Mouse (Mus musculus) 3134 (cell line): ENCODE results near the gene Shank2.

Experiments used
- DNase-seq: peaks from one replicate; pipeline ENCODE4 v3.0.0-alpha.2; 2011; ENCODE audit warnings: low spot score; ENCODE audit not compliant: insufficient read length; ENCODE audit errors: extremely low read depth

Shank2 gene

DNA sequence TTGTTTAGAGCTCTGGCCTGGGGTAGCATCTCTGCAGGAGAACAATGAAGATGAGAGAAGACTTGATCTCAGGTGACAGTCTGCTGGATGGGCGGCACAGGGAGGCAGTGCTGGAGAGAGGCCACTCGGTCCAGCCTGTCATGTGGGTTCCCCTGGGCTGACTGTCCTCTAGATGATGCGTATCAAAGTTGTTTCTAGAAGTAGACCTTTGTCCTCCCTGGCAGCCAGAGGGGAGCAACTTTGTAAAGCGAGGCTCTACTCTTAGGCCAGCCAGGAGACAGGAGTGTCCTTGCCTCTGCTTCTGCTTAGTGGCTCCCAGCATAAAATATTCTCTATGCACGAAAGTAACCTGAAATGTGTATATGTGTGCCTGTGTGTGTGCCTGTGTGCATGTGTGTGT is 27.5 kb downstream of the Shank2 start:
- no peak for DNase-seq

DNA sequence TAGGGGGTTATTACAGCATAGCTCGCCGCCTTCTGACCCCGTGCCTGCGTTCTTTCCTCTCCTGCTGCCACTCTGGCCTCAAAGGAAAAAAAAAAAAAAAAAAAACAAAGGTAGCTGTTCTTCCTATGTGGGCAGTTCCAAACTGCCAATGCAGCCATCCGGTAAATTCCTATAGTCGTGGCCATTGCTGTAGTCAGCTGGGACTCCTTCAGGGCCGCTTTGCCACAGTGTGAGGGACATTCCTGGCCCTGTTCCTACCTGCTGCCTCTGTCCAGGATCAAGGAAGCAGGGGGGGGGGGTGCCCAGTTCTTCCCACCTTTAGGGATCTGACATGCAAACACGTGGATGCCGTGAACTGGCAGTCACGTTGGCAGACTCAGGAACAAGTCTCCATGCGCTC is 29.1 kb downstream of the Shank2 start:
- DNase-seq = no peak

DNA sequence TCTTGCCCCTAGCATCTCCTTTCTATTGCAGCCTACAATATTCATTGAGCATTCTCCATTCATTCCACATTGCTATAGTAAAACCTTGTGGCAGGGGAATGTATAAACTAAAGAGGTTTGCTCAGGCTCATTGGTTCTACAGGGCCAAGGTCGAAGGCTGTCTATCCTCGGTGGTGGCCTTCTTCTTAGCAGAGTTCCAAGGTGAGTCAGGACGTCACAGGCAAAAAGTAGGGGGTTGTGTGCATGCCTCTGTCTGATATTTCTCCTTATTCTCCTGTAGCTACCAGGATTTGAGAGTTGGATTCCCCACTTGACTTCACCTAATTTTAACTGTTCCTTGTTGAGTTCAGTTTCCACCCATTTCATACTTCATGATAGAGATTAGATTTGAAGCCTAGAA is 29.9 kb downstream of the Shank2 start:
- DNase-seq = no peak

DNA sequence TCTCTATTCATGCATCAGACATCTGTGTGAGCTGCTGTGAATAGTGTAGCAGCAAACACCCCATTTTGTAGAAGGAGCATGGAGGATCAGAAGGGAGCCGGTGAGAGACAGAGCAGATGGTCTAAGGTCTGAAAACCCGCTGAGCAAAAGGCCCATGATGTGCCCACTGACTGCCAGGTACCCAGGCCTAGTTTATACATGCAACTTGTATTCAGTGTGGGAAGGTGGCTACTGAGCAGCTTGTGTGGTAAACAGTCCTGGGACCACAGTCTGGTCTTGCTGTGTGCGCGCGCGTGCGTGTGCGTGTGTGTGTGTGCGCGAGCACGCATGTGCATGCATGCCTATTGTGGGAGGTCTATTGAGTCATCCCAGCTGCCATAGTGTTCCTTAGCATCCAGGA is 35.8 kb downstream of the Shank2 start:
- peak; percentile 31 for DNase-seq

DNA sequence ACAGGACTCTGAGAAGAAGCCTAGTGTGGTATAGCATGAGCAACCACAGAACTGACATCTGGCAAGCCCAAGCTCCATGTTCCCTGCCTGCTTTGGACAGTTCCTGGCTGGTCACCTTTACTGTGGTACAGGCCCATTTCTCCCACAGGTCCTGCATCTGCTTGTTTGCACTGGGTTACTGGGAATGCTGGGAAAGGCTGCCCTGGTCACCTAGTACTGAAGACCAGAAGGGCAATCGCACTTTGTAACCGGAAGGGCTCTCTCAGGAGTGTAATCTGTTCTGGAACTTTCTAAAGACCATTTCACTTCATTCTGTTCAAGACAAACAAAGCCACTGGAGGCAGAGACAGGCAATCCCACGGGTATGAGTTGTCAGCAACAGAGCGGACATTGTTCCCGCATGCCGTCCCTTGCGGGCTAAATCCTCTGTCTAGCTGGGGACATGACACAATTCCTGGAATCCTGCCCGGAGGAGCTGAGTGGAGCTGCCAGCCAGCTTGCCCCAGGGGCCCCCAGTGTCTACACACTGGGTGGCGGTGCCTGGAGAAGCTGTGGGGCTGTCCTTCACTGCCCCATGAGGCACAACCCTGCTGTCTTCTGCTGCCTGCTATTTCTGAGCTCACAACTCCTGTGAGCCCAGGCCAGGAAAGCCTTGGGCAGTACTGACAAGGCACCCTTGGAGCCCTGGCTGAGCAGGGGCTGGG is 36.4 kb downstream of the Shank2 start:
- peak; percentile 79 for DNase-seq

DNA sequence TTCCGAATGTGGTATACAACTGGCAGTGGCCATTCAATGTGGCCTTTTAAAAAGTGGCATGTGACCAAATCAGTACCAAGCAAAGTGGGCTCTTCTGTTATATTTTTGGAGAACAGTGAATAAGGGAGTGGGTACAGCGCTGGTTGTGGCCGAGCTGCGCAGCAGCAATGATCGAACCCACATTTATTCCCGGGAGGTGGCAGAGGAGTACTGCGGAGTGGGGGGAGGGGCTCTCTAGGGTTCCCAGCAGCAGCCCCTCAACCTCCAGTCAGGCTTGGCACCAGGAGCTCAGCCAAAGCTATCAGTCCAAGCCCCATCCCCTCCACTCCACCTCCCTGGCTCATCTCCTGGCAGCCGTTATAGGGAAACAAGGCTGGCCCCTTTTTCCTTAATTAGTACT is 37.0 kb downstream of the Shank2 start:
- DNase-seq = no peak

DNA sequence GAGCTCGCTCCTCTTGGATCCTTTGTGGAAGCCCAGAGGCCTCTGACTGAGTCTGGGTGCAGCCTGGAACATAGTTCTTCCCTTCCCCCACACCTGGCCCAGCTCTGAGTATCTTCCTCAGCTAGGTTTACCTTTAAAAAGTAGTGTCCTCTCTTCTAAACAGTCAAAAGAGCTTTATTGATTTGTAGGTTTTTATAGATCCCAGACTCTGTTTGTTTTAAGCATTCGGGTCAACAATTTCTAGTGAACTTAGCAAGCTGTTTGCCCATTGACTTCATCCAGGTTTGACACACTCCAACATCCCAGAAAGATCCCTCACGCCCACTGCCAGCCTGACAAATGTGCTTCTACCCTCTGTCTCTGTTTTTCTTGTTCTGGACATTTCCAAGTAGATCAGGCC is 38.6 kb downstream of the Shank2 start:
- DNase-seq = no peak

DNA sequence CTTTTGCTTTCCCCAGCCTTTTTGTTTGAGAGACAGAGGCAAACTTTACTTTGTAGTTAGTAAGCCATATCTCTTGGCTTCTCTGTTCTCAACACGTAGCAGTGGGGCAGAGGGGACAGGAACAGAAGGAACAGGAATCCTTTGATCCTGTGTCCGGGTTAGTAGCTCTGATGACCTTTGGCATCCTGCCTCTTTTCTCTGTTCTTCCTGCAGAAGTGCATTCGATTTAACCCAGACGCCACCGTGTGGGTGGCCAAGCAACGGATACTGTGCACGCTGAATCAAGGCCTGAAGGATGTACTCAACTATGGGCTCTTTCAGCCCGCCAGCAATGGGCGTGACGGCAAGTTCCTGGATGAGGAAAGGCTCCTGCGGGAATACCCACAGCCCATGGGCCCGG is 50.3 kb downstream of the Shank2 start:
- DNase-seq = no peak

DNA sequence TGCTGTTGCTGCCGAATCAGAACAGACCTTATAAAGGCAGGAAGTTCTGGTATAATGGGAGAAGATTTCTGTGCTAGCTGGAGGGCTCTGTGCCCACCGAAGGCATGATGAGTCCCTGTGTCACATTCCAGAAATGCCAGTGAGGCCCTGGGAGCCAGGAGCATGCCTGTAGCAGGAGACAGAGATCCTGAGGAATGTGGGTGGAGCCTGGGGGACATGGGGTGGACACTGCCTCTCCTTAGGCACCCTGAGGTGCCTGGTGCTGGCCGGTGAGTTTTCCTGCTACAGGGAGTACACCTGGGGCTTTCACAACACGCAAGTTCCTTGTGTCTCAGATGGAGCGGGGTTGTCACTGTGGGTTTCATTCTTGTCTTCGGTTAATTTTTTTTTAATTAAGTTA is 53.5 kb downstream of the Shank2 start:
- peak; percentile 36 for DNase-seq

DNA sequence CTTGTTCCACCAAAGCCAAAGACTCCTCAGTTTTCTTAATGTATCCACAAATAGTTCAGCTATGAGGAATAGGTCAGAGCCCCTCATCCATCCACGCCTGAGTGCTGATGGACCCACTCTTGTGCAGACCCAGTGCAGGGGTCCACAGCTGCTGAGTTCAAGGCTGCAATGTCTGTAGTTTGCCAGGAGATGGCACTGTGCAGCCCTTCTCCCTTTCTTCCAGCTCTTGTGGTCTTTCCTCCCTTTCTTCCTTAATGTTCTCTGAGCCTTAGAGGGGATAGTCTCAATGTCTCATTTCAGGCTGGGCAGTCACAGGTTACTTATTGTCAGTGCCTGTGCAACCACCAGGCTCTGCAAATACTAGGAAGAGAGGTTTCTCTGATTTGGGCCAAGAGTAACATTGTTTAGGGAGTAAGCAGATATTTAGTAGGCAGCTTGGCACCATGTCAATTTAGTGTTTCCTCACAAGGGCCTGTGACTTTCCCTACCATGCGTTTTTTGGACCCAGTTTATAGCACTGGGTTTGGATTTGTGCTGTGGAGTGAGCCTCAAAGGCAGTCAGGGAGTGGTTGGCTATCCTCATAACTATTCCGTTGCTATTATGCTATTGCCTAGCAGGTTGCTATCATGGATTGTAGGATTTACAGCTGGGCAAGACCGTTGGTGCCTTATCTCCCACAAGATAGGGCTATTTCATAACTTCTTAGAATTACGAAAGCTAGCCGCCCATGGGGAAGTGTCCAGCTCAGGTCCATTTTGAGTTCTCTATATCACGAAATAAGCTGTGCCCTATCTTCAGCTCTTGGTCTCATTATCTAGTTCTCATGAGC is 54.2 kb downstream of the Shank2 start:
- peak; percentile 13 for DNase-seq

DNA sequence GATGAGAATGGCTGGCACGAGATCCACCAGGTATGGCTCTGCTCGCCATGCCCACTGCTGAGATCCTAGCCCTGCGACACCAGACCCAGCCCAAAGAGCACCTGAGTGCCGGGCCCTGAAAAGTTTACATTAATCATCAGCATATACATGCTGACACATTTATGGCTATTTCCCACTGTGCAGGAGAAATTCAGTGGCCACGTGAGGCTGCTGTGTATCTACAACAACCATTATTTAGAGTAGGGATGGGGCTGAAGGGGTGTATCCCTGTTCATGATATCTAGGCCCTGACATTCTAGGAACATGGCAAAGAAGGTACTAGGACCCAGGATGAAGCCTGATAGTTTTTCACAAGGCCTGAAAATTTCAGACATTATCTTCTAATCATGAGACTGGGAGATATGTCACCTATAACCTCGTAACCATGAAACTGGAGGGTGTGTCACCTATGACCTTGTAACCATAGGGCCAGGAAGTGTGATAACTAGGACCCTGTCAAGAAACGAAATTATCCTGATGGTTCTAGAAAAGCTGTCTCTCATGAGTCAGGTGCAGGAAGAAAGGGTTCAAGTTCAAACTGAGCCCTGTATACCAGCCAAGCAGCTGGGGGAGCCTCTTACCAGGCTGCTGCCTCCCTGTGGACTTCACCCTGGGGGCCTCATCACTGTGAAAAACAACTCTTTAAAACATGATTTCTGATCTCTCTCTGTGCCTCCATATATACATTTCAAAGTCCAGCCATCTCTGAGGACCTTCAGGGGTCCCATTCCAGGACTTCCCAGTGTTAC is 68.6 kb downstream of the Shank2 start:
- no peak for DNase-seq

DNA sequence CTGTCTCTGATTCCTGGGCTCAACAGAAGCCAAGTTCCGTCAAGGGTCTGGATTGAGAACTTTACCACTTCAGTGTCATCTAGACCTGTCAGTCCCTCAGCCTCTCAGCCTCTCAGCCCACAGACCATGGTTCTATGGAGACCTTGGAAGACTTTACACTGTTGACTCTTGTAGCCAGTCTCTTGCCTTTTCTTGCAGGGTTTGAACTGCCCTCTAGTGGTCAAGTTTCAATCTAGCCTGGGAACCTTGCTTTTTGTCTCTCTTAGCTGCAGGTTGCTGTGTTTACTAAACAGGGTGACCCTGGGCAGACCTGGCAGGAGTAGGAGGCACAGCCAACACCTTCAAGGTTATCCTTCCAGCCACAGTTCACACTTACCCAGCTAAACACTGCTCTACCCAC is 70.5 kb downstream of the Shank2 start:
- no peak for DNase-seq

DNA sequence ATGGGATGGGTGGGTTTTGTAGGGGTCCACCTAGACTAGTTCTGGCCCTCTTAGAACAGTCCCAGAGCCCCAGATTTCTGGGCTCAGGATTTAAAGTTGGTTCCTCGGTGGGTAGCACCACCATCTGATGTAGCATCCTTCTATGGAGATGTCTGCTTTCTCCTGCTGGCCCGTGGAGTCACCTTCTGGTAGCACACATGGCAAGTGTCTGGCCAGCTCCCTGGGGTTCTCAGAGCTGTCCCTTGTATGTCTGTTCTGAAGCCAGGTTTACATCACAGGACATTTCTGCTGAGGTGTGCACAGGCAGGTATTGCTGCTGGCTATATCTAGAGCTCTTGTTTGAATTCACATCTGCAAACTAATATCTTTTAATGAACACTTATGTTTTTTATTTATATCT is 71.1 kb downstream of the Shank2 start:
- no peak for DNase-seq

DNA sequence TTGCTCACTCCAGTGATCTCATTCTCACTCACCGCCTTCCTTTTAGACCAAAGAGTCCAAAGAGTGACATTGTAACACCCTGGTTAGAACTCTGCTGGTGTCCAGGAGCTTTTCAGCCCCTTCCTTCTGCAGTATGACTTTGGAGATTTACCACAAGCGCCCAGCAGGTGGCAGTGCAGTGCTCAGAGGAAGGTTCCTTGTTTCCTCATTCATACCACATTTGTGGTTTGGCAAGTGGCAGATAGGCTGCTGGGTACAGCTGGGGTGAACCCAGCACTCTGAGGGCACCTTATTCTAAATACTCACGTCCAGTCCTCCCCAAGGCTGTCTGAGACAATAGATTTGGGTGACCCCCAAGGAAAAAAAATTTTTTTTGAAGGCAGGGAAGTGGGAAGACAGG is 73.0 kb downstream of the Shank2 start:
- DNase-seq = peak; percentile 22

DNA sequence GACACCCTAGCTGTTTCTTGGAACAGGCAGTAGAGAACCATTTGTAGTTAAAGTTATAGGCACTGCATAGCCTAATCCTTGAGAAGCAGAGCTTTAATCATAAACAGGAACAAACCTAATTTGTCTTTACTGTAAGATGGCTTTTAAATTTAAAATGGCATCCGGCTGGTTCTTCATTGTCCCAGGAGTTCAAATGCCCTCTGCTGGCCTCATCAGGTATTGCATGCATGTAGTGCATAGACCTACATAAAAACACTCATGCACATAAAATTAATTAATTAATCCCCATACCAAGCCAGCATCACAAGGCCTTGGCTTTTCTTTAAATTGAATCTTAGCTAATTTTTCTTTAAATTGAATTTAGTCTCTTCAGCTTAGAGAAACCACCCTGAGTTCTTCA is 76.9 kb downstream of the Shank2 start:
- DNase-seq = no peak

DNA sequence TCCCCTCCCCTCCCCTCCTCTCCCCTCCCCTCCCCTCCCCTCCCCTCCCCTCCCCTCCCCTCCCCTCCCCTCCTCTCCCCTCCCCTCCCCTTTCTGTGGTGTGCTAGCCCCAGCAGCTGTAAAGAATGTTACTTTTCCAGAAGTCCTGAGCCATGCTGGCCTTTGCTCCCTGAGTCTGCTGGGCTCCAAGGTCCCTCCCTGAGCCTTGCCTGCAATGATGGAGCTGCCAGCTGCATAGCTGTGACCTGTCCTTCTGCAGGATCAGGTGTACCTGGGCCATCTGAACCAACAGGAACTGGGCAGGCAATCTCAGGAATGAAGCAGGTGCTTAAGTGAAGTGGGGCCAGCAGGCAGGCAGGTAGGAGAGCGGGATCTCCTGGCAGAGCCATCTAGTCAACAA is 78.1 kb downstream of the Shank2 start:
- no peak for DNase-seq

DNA sequence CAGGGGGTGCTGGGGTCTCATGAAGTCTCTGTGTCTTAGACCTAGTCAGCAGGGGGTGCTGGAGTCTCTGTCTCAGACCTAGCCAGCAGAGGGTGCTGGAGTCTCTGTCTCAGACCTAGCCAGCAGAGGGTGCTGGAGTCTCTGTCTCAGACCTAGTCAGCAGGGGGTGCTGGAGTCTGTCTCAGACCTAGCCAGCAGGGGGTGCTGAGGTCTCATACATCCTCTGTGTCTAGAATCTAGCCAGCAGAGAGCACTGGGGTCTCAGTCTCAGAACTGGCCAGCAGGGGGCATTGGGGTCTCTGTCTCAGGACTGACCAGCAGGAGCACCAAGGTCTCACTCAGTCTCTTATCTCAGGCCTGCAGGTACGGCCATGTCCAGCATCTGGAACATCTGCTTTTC is 79.7 kb downstream of the Shank2 start:
- peak; percentile 12 for DNase-seq

DNA sequence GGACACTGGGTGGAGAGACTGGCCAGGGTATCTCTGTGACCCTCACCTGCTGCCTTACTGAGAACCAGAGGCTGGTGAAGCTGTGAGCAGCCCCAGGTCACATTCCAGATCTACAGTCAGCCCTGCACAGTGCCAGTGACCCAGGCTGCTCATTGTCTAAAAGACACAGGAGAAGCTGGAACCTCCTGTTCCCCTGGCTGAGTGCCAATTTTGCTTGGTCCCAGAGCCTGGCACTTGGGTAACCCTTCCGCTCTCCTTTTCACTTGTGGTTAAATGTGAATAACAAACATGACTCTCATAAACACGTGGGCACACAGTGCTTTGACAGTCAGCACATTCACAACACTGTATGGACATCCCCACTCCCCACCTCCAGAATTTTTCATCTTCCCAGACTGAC is 80.2 kb downstream of the Shank2 start:
- no peak for DNase-seq

DNA sequence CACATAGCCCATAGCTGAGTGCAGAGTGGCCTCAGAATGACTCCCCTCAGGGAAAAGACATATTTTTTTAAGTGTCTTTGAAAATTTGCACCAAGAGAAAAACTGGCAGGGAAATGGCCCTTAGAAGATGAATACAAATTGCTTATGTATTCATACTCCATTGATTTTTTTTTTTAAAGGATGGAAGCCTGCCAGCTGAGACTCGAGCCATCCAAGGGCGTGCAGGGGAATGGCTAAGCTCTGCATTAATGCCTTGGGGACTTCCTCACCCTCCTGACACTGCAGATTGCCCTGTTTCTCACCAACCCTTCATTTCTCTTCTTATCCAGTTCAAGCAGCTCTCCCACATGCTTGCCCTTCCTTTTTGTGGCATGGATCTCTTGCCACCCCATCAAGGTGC is 85.5 kb downstream of the Shank2 start:
- no peak for DNase-seq

DNA sequence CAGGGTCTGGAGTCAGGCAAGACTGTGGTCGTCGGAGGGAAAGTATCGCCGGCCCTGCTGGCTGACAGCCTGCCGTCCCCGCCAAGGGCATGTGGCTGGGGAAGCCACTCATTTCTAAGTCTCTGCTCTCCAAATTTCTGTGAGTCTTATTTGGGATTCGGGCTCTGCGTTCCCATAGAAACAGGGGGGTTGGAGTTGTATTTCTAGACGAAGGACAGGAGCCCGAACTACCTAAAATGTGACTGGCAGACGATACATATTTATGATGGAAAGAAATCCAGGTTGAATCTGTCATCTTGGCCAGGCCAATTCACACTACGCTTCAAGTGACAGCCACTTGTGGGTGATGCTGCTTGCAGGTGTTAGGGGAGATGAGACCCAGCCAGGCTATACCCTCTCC is 92.4 kb downstream of the Shank2 start:
- no peak for DNase-seq

DNA sequence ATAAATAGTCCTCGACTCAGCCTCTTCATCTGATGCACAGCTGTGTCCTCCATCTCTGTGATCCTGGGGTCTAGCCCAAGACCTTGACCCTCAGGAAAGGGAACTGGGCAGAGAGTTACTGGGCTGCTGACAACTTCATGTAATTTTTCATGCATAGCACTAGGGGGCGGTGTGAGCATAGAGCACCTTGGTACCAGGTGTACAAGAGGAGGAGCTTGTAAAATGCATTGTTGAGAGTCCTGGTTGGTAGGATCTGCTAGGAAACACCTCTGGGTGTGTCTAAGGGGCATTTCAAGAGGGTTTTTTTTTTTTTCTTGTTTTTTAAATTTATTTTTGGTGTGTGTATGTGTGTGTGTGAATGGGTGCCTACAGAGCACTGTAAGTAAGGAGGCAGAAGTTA is 95.6 kb downstream of the Shank2 start:
- no peak for DNase-seq
